Mouse (Mus musculus): ENCODE results near the gene Vgll4. TPM values are rescaled to one million over a fixed set of nuclear protein-coding genes. Genes with fewer than 3 reads are reported as not detected.

Gene Vgll4
- polyA plus RNA-seq, 1 experiment = 38.4 TPM

DNA sequence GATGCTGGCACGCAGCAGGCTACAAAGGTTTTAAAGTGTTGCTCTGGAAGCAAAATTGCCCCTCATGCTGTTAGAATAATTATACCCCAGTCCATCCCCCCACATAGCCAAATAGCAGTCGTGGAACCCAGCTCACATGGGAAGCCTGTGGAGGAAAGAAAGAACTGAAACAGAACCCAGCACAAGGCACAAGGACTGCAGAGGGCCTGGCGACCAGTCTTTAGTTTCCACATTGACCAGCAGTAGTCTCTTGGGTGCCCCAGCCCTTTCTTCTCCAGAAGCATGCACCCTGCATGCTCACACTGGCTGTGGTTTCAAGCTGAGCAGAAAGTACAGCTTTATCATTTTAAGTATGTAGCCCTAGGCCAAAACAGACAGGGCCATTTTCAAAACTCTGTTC lies 127.7 kb downstream of the Vgll4 start:
- no peak for TF ChIP-seq CTCF (IDR thresholded peaks at IDR 0.05; ENCODE audit: control insufficient read depth, insufficient read depth, insufficient replicate concordance, low read depth, low read length)
- TF ChIP-seq POLR2A (IDR thresholded peaks at IDR 0.05; ENCODE audit: control insufficient read depth, low read depth, low read length) = no peak
- no peaks in the 10 kb centered on the region for H3K27me3 ChIP-seq (ENCODE audit: control insufficient read depth, insufficient read depth, low read length)
- no peaks in the 10 kb centered on the region for H3K4me1 ChIP-seq (ENCODE audit: control insufficient read depth, insufficient read depth, low read length)
- H3K27ac ChIP-seq (ENCODE audit: control insufficient read depth, insufficient read depth, low read depth, low read length) = no peak overlapping the region
- no peak overlapping the region for H3K4me3 ChIP-seq (ENCODE audit: control insufficient read depth, low read depth, low read length)
- H3K36me3 ChIP-seq (ENCODE audit: control insufficient read depth, insufficient read depth, low read length) = no peaks in the 10 kb centered on the region

GRCm38 (mm10) chr6:114840012-114840411 lies 129.8 kb downstream of the Vgll4 start:
- H3K27ac ChIP-seq (ENCODE audit: control insufficient read depth, insufficient read depth, low read depth, low read length) = no peak overlapping the region
- no peak overlapping the region for H3K4me3 ChIP-seq (ENCODE audit: control insufficient read depth, low read depth, low read length)
- no peaks in the 10 kb centered on the region for H3K4me1 ChIP-seq (ENCODE audit: control insufficient read depth, insufficient read depth, low read length)

DNA sequence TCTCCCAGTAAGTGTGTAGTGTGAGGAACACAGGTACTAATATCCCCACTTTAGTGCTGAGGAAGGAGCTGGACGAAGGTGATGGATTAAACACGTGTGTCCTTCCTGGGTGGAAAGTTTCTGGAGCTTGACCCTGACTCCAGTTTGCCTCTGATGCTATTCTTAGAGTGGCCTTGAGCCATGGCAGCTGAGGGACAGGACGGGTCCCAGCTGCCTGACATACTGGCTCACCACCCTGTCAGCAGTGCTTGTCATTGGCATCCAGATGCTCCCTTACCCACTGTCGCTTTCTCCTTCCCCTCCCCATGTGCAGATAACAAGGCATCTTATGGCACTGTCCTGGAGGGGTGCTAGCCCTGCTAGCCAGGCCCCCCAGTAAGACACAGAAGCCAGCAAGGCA lies 130.9 kb downstream of the Vgll4 start:
- Histone ChIP-seq H3K27ac (ENCODE audit: control insufficient read depth, insufficient read depth, low read depth, low read length) (no peak overlapping the region), H3K4me1 (ENCODE audit: control insufficient read depth, insufficient read depth, low read length) (no peaks in the 10 kb centered on the region; the same call in 1 of the 2 replicates), H3K27me3 (ENCODE audit: control insufficient read depth, insufficient read depth, low read length) (no peaks in the 10 kb centered on the region), H3K4me3 (ENCODE audit: control insufficient read depth, low read depth, low read length) (no peak overlapping the region), H3K36me3 (ENCODE audit: control insufficient read depth, insufficient read depth, low read length) (no peaks in the 10 kb centered on the region)
- TF ChIP-seq CTCF (IDR thresholded peaks at IDR 0.05; ENCODE audit: control insufficient read depth, insufficient read depth, insufficient replicate concordance, low read depth, low read length) (no peak), POLR2A (IDR thresholded peaks at IDR 0.05; ENCODE audit: control insufficient read depth, low read depth, low read length) (no peak)

More at GRCm38 (mm10) chr6:114840012-114840411, 129.8 kb downstream of the Vgll4 start:
- H3K36me3 ChIP-seq (ENCODE audit: control insufficient read depth, insufficient read depth, low read length) = no peaks in the 10 kb centered on the region
- H3K27me3 ChIP-seq (ENCODE audit: control insufficient read depth, insufficient read depth, low read length) = no peaks in the 10 kb centered on the region
- no peak for TF ChIP-seq POLR2A (IDR thresholded peaks at IDR 0.05; ENCODE audit: control insufficient read depth, low read depth, low read length)
- no peak for TF ChIP-seq CTCF (IDR thresholded peaks at IDR 0.05; ENCODE audit: control insufficient read depth, insufficient read depth, insufficient replicate concordance, low read depth, low read length)

GRCm38 (mm10) chr6:114836433-114836832 lies 133.4 kb downstream of the Vgll4 start:
- Histone ChIP-seq H3K27me3 (ENCODE audit: control insufficient read depth, insufficient read depth, low read length) (no peaks in the 10 kb centered on the region), H3K36me3 (ENCODE audit: control insufficient read depth, insufficient read depth, low read length) (no peaks in the 10 kb centered on the region), H3K4me3 (ENCODE audit: control insufficient read depth, low read depth, low read length) (no peak overlapping the region), H3K4me1 (ENCODE audit: control insufficient read depth, insufficient read depth, low read length) (no peaks in the 10 kb centered on the region; the same call in 1 of the 2 replicates), H3K27ac (ENCODE audit: control insufficient read depth, insufficient read depth, low read depth, low read length) (no peak overlapping the region)
- TF ChIP-seq CTCF (IDR thresholded peaks at IDR 0.05; ENCODE audit: control insufficient read depth, insufficient read depth, insufficient replicate concordance, low read depth, low read length) (no peak), POLR2A (IDR thresholded peaks at IDR 0.05; ENCODE audit: control insufficient read depth, low read depth, low read length) (no peak)

DNA sequence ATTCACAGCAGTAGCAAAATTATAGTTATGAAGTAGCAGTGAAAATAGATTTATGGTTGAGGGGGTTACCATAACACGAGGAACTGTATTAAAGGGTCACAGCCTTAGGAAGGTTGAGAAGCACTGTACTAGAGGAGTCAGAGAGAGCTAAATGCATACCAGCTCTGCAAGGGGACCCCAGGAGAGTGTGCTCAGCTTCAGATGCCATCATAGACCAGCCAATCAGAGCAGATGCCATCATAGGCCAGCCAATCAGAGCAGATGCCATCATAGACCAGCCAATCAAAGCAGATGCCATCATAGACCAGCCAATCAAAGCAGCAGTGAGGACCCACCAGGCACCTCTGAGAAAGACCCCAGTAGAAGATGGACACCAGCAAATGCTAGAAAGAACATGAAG lies 134.0 kb downstream of the Vgll4 start:
- Histone ChIP-seq H3K27me3 (ENCODE audit: control insufficient read depth, insufficient read depth, low read length) (no peaks in the 10 kb centered on the region), H3K4me1 (ENCODE audit: control insufficient read depth, insufficient read depth, low read length) (no peaks in the 10 kb centered on the region; the same call in 1 of the 2 replicates), H3K36me3 (ENCODE audit: control insufficient read depth, insufficient read depth, low read length) (no peaks in the 10 kb centered on the region), H3K4me3 (ENCODE audit: control insufficient read depth, low read depth, low read length) (no peak overlapping the region), H3K27ac (ENCODE audit: control insufficient read depth, insufficient read depth, low read depth, low read length) (no peak overlapping the region)
- TF ChIP-seq CTCF (IDR thresholded peaks at IDR 0.05; ENCODE audit: control insufficient read depth, insufficient read depth, insufficient replicate concordance, low read depth, low read length) = no peak
- no peak for TF ChIP-seq POLR2A (IDR thresholded peaks at IDR 0.05; ENCODE audit: control insufficient read depth, low read depth, low read length)

DNA sequence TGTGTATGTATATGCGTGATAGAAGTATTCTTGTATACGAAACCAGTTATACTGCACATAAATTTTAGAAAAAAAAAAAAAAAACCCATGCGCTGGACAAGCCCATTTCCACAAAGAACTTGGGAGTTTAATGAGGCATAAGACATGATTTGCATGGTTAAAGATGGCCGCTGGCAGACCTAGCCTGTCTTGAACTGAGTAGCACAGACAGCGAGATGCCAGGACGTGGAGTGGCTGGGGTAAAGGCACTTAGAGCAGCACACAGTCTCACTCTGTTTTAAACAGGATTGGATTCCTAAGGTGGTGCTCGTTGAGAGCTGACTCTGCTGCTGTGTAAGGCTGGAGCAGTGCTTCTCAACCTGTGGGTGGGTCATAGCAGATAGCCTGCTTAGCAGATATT lies 134.4 kb downstream of the Vgll4 start:
- TF ChIP-seq CTCF (IDR thresholded peaks at IDR 0.05; ENCODE audit: control insufficient read depth, insufficient read depth, insufficient replicate concordance, low read depth, low read length) (no peak), POLR2A (IDR thresholded peaks at IDR 0.05; ENCODE audit: control insufficient read depth, low read depth, low read length) (no peak)
- no peak overlapping the region for H3K4me3 ChIP-seq (ENCODE audit: control insufficient read depth, low read depth, low read length)
- no peaks in the 10 kb centered on the region for H3K36me3 ChIP-seq (ENCODE audit: control insufficient read depth, insufficient read depth, low read length)
- H3K27me3 ChIP-seq (ENCODE audit: control insufficient read depth, insufficient read depth, low read length) = no peaks in the 10 kb centered on the region
- no peak overlapping the region for H3K27ac ChIP-seq (ENCODE audit: control insufficient read depth, insufficient read depth, low read depth, low read length)
- H3K4me1 ChIP-seq (ENCODE audit: control insufficient read depth, insufficient read depth, low read length) = no peaks in the 10 kb centered on the region; the same call in 1 of the 2 replicates

GRCm38 (mm10) chr6:114833791-114834346 lies 135.9 kb downstream of the Vgll4 start:
- H3K4me3 ChIP-seq (ENCODE audit: control insufficient read depth, low read depth, low read length) = no peak overlapping the region
- H3K27me3 ChIP-seq (ENCODE audit: control insufficient read depth, insufficient read depth, low read length) = no peaks in the 10 kb centered on the region
- H3K27ac ChIP-seq (ENCODE audit: control insufficient read depth, insufficient read depth, low read depth, low read length) = no peak overlapping the region
- no peaks in the 10 kb centered on the region; the same call in 1 of the 2 replicates for H3K4me1 ChIP-seq (ENCODE audit: control insufficient read depth, insufficient read depth, low read length)
- TF ChIP-seq POLR2A (IDR thresholded peaks at IDR 0.05; ENCODE audit: control insufficient read depth, low read depth, low read length) (no peak), CTCF (IDR thresholded peaks at IDR 0.05; ENCODE audit: control insufficient read depth, insufficient read depth, insufficient replicate concordance, low read depth, low read length) (no peak)
- no peaks in the 10 kb centered on the region for H3K36me3 ChIP-seq (ENCODE audit: control insufficient read depth, insufficient read depth, low read length)

Measured in testis, adult 2 months (tissue).